Mouse (Mus musculus): ENCODE results near the gene Avl9. TPM values are rescaled to one million over a fixed set of nuclear protein-coding genes. Genes with fewer than 3 reads are reported as not detected.
A peak's percentile ranks its signal among the peaks of the same experiment; 100 is the strongest.

Gene Avl9
- polyA plus RNA-seq (2015; fragmentation: Nextera tagmentation; extraction: Ambion mirVana), result 7.3 and 7.7 TPM in 2 replicates

- H3K4me1 ChIP-seq (ENCODE audit: control insufficient read depth, insufficient read depth, low read length), result peaks cover 11% of the 10 kb centered on the region
- H3K36me3 ChIP-seq (ENCODE audit: control insufficient read depth, insufficient read depth), result no peaks in the 10 kb centered on the region
- H3K4me2 ChIP-seq (ENCODE audit: low read depth, low read length), result peak within 1 kb of the TSS; percentile 86
- H3K27ac ChIP-seq (ENCODE audit: low read length), result peak within 1 kb of the TSS; percentile 97
- H3K27me3 ChIP-seq (ENCODE audit: control insufficient read depth, insufficient read depth, low read length), result no peaks in the 10 kb centered on the region
- H3K9me3 ChIP-seq (replicated peaks; ENCODE audit: control insufficient read depth, low read length), result no peaks in the 10 kb centered on the region
- peak within 1 kb of the TSS; percentile 90 for H3K9ac ChIP-seq (ENCODE audit: low read length)
- peak; percentile 98 for ATAC-seq (replicated peaks; ENCODE audit: extremely low read depth, insufficient read depth, low FRiP score)
- H3K4me3 ChIP-seq (ENCODE audit: low read length), result peak within 1 kb of the TSS; percentile 92
- WGBS, result under 1% methylated on average over 64 of the region's 64 CpGs
Observed at GRCm38 (mm10) chr6:56714574-56715269, at the start of gene Avl9. TSS of gene Avl9 (plus strand) at chr6:56714899.

- WGBS, result 95% methylated on average over 3 of the region's 3 CpGs
- no peak overlapping the region for H3K9ac ChIP-seq (ENCODE audit: low read length)
- ATAC-seq (replicated peaks; ENCODE audit: extremely low read depth, insufficient read depth, low FRiP score), result no peak
Observed at GRCm38 (mm10) chr6:56688238-56688637, 26.5 kb upstream of the Avl9 start.

GRCm38 (mm10) chr6:56691205-56691604 lies 23.5 kb upstream of the Avl9 start:
- H3K27ac ChIP-seq (ENCODE audit: low read length), result no peak overlapping the region
- H3K9ac ChIP-seq (ENCODE audit: low read length), result no peak overlapping the region
- no peaks in the 10 kb centered on the region for H3K36me3 ChIP-seq (ENCODE audit: control insufficient read depth, insufficient read depth)
- WGBS, result 1% methylated on average over 2 of the region's 2 CpGs
- ATAC-seq (replicated peaks; ENCODE audit: extremely low read depth, insufficient read depth, low FRiP score), result no peak
- H3K4me3 ChIP-seq (ENCODE audit: low read length), result no peak overlapping the region
- no peaks in the 10 kb centered on the region for H3K9me3 ChIP-seq (replicated peaks; ENCODE audit: control insufficient read depth, low read length)
- H3K27me3 ChIP-seq (ENCODE audit: control insufficient read depth, insufficient read depth, low read length), result no peaks in the 10 kb centered on the region
- no peak overlapping the region for H3K4me2 ChIP-seq (ENCODE audit: low read depth, low read length)
- no peaks in the 10 kb centered on the region for H3K4me1 ChIP-seq (ENCODE audit: control insufficient read depth, insufficient read depth, low read length)

More at GRCm38 (mm10) chr6:56688238-56688637, 26.5 kb upstream of the Avl9 start:
- Histone ChIP-seq H3K4me1 (ENCODE audit: control insufficient read depth, insufficient read depth, low read length) (no peaks in the 10 kb centered on the region), H3K4me3 (ENCODE audit: low read length) (no peak overlapping the region), H3K4me2 (ENCODE audit: low read depth, low read length) (no peak overlapping the region), H3K36me3 (ENCODE audit: control insufficient read depth, insufficient read depth) (no peaks in the 10 kb centered on the region), H3K27me3 (ENCODE audit: control insufficient read depth, insufficient read depth, low read length) (no peaks in the 10 kb centered on the region), H3K27ac (ENCODE audit: low read length) (no peak overlapping the region), H3K9me3 (replicated peaks; ENCODE audit: control insufficient read depth, low read length) (no peaks in the 10 kb centered on the region)

- Histone ChIP-seq H3K36me3 (ENCODE audit: control insufficient read depth, insufficient read depth) (no peaks in the 10 kb centered on the region), H3K9me3 (replicated peaks; ENCODE audit: control insufficient read depth, low read length) (no peaks in the 10 kb centered on the region), H3K27ac (ENCODE audit: low read length) (no peak overlapping the region), H3K27me3 (ENCODE audit: control insufficient read depth, insufficient read depth, low read length) (no peaks in the 10 kb centered on the region), H3K9ac (ENCODE audit: low read length) (no peak overlapping the region), H3K4me3 (ENCODE audit: low read length) (no peak overlapping the region), H3K4me1 (ENCODE audit: control insufficient read depth, insufficient read depth, low read length) (no peaks in the 10 kb centered on the region), H3K4me2 (ENCODE audit: low read depth, low read length) (no peak overlapping the region)
- WGBS, result 77% methylated on average over 4 of the region's 4 CpGs
- ATAC-seq (replicated peaks; ENCODE audit: extremely low read depth, insufficient read depth, low FRiP score), result no peak
Observed at GRCm38 (mm10) chr6:56692445-56692844, 22.3 kb upstream of the Avl9 start.

GRCm38 (mm10) chr6:56703931-56704900 lies 10.5 kb upstream of the Avl9 start, which contains the start of gene Lsm5:
TSS of gene Lsm5 (minus strand) at chr6:56704710.
- no peaks in the 10 kb centered on the region for H3K27me3 ChIP-seq (ENCODE audit: control insufficient read depth, insufficient read depth, low read length)
- H3K9me3 ChIP-seq (replicated peaks; ENCODE audit: control insufficient read depth, low read length), result no peaks in the 10 kb centered on the region
- peak; percentile 86 for ATAC-seq (replicated peaks; ENCODE audit: extremely low read depth, insufficient read depth, low FRiP score)
- H3K4me3 ChIP-seq (ENCODE audit: low read length), result peak within 1 kb of the TSS; percentile 90
- WGBS, result under 1% methylated on average over 46 of the region's 46 CpGs
- H3K9ac ChIP-seq (ENCODE audit: low read length), result peak within 1 kb of the TSS; percentile 84
- H3K4me2 ChIP-seq (ENCODE audit: low read depth, low read length), result peak within 1 kb of the TSS; percentile 67
- peaks cover 4% of the 10 kb centered on the region; the same call in 1 of the 2 replicates for H3K4me1 ChIP-seq (ENCODE audit: control insufficient read depth, insufficient read depth, low read length)
- no peaks in the 10 kb centered on the region for H3K36me3 ChIP-seq (ENCODE audit: control insufficient read depth, insufficient read depth)
- H3K27ac ChIP-seq (ENCODE audit: low read length), result peak within 1 kb of the TSS; percentile 56

GRCm38 (mm10) chr6:56714186-56714573 lies 519 bp upstream of the Avl9 start:
- no peak for ATAC-seq (replicated peaks; ENCODE audit: extremely low read depth, insufficient read depth, low FRiP score)
- Histone ChIP-seq H3K36me3 (ENCODE audit: control insufficient read depth, insufficient read depth) (no peaks in the 10 kb centered on the region), H3K4me3 (ENCODE audit: low read length) (peak overlapping the region; percentile 92), H3K9ac (ENCODE audit: low read length) (no peak overlapping the region), H3K4me2 (ENCODE audit: low read depth, low read length) (peak overlapping the region; percentile 86), H3K4me1 (ENCODE audit: control insufficient read depth, insufficient read depth, low read length) (peaks cover 11% of the 10 kb centered on the region), H3K9me3 (replicated peaks; ENCODE audit: control insufficient read depth, low read length) (no peaks in the 10 kb centered on the region), H3K27ac (ENCODE audit: low read length) (no peak overlapping the region), H3K27me3 (ENCODE audit: control insufficient read depth, insufficient read depth, low read length) (no peaks in the 10 kb centered on the region)
- WGBS, result 46% methylated on average over 7 of the region's 7 CpGs

GRCm38 (mm10) chr6:56715270-56715666 lies 569 bp downstream of the Avl9 start:
- Histone ChIP-seq H3K4me3 (ENCODE audit: low read length) (peak overlapping the region; percentile 92), H3K9me3 (replicated peaks; ENCODE audit: control insufficient read depth, low read length) (no peaks in the 10 kb centered on the region), H3K4me1 (ENCODE audit: control insufficient read depth, insufficient read depth, low read length) (peaks cover 11% of the 10 kb centered on the region), H3K27me3 (ENCODE audit: control insufficient read depth, insufficient read depth, low read length) (no peaks in the 10 kb centered on the region), H3K36me3 (ENCODE audit: control insufficient read depth, insufficient read depth) (no peaks in the 10 kb centered on the region), H3K4me2 (ENCODE audit: low read depth, low read length) (peak overlapping the region; percentile 86), H3K27ac (ENCODE audit: low read length) (peak overlapping the region; percentile 97), H3K9ac (ENCODE audit: low read length) (peak overlapping the region; percentile 90)
- ATAC-seq (replicated peaks; ENCODE audit: extremely low read depth, insufficient read depth, low FRiP score), result no peak; the same call in 1 of the 2 replicates
- WGBS, result under 1% methylated on average over 25 of the region's 25 CpGs

GRCm38 (mm10) chr6:56719071-56719470 lies 4.4 kb downstream of the Avl9 start:
- H3K4me1 ChIP-seq (ENCODE audit: control insufficient read depth, insufficient read depth, low read length), result peaks cover 20% of the 10 kb centered on the region
- no peak overlapping the region for H3K27ac ChIP-seq (ENCODE audit: low read length)
- ATAC-seq (replicated peaks; ENCODE audit: extremely low read depth, insufficient read depth, low FRiP score), result no peak
- no peaks in the 10 kb centered on the region; the same call in 1 of the 2 replicates for H3K36me3 ChIP-seq (ENCODE audit: control insufficient read depth, insufficient read depth)
- H3K27me3 ChIP-seq (ENCODE audit: control insufficient read depth, insufficient read depth, low read length), result no peaks in the 10 kb centered on the region
- H3K9me3 ChIP-seq (replicated peaks; ENCODE audit: control insufficient read depth, low read length), result no peaks in the 10 kb centered on the region
- H3K9ac ChIP-seq (ENCODE audit: low read length), result no peak overlapping the region
- WGBS, result 71% methylated on average over 1 of the region's 1 CpGs
- H3K4me2 ChIP-seq (ENCODE audit: low read depth, low read length), result no peak overlapping the region
- H3K4me3 ChIP-seq (ENCODE audit: low read length), result no peak overlapping the region

All from heart, embryonic 16.5 days (tissue).